7 mouse cellular contexts compared by ENCODE assay signal in genomic region chr13:24831353-24832130, GRCm38 (mm10). TPM values are rescaled to one million over a fixed set of nuclear protein-coding genes. Genes with fewer than 3 reads are reported as not detected.
DNase-seq lines count a peak whose midpoint lies in the region; ATAC-seq lines count a peak whose summit lies in the region.

Gene Acot13, minus strand, starts transcription at chr13:24831540.
Gene Tdp2, plus strand, starts transcription at chr13:24831679.

- peak; percentile 98 for DNase-seq in adrenal gland, postnatal 14 days
- peak; percentile 98 for DNase-seq in embryonic facial prominence, embryonic 11.5 days (ENCODE audit: low spot score)
- DNase-seq in heart, adult 11 months: peak; percentile 100
- peak; percentile 93 for DNase-seq in kidney, adult 18-20 months
- DNase-seq in limb, embryonic 11.5 days (ENCODE audit: low spot score): peak; percentile 97
- peak; percentile 99 for DNase-seq in midbrain, embryonic 14.5 days
- peak; percentile 89 for DNase-seq in spleen, adult 18-20 months

- peak within 1 kb of the TSS; percentile 93 for H3K4me3 ChIP-seq in embryonic facial prominence, embryonic 11.5 days (ENCODE audit: low read depth, low read length)
- H3K4me3 ChIP-seq in limb, embryonic 11.5 days (ENCODE audit: low read depth, low read length): peak within 1 kb of the TSS; percentile 94
- peak within 1 kb of the TSS; percentile 87 for H3K4me3 ChIP-seq in midbrain, embryonic 14.5 days (replicated peaks; ENCODE audit: low read depth, low read length)

- under 1% methylated on average over 86 of the region's 90 CpGs for WGBS in embryonic facial prominence, embryonic 11.5 days
- WGBS in limb, embryonic 11.5 days: under 1% methylated on average over 75 of the region's 90 CpGs
- under 1% methylated on average over 90 of the region's 90 CpGs for WGBS in midbrain, embryonic 14.5 days

- H3K4me1 ChIP-seq in embryonic facial prominence, embryonic 11.5 days (ENCODE audit: control insufficient read depth, insufficient read depth, low read length): no peaks in the 10 kb centered on the region
- peaks cover 9% of the 10 kb centered on the region; the same call in 1 of the 2 replicates for H3K4me1 ChIP-seq in limb, embryonic 11.5 days (ENCODE audit: control insufficient read depth, insufficient read depth, low read length)
- peaks cover 22% of the 10 kb centered on the region for H3K4me1 ChIP-seq in midbrain, embryonic 14.5 days (ENCODE audit: control insufficient read depth, insufficient read depth, low read length)

- no peaks in the 10 kb centered on the region; the same call in 1 of the 2 replicates for H3K36me3 ChIP-seq in embryonic facial prominence, embryonic 11.5 days (replicated peaks; ENCODE audit: control insufficient read depth, insufficient read depth, low read depth, low read length)
- no peaks in the 10 kb centered on the region for H3K36me3 ChIP-seq in limb, embryonic 11.5 days (ENCODE audit: control insufficient read depth, insufficient read depth, low read length)
- no peaks in the 10 kb centered on the region for H3K36me3 ChIP-seq in midbrain, embryonic 14.5 days (ENCODE audit: control insufficient read depth, insufficient read depth, low read length)

- peak within 1 kb of the TSS; percentile 94 for H3K9ac ChIP-seq in embryonic facial prominence, embryonic 11.5 days (replicated peaks; ENCODE audit: low read length)
- H3K9ac ChIP-seq in limb, embryonic 11.5 days (ENCODE audit: low read length): peak within 1 kb of the TSS; percentile 94
- peak within 1 kb of the TSS; percentile 90 for H3K9ac ChIP-seq in midbrain, embryonic 14.5 days (replicated peaks; ENCODE audit: low read length)

- ATAC-seq in embryonic facial prominence, embryonic 11.5 days (replicated peaks; ENCODE audit: insufficient number of reproducible peaks, low FRiP score, low TSS enrichment, low read depth): peak; percentile 96
- ATAC-seq in limb, embryonic 11.5 days (ENCODE audit: insufficient number of reproducible peaks, low FRiP score, low TSS enrichment, low read depth): peak; percentile 96
- peak; percentile 97 for ATAC-seq in midbrain, embryonic 14.5 days (ENCODE audit: low FRiP score, low TSS enrichment)

- H3K4me2 ChIP-seq in embryonic facial prominence, embryonic 11.5 days (ENCODE audit: low read depth, low read length): peak within 1 kb of the TSS; percentile 52
- H3K4me2 ChIP-seq in limb, embryonic 11.5 days (ENCODE audit: low read depth, severe bottlenecking): peak within 1 kb of the TSS; percentile 70
- H3K4me2 ChIP-seq in midbrain, embryonic 14.5 days (ENCODE audit: low read length): peak within 1 kb of the TSS; percentile 80

- H3K27me3 ChIP-seq in embryonic facial prominence, embryonic 11.5 days (ENCODE audit: control insufficient read depth, insufficient read depth, low read length): no peaks in the 10 kb centered on the region
- no peaks in the 10 kb centered on the region for H3K27me3 ChIP-seq in limb, embryonic 11.5 days (ENCODE audit: control insufficient read depth, insufficient read depth, low read length)
- H3K27me3 ChIP-seq in midbrain, embryonic 14.5 days (ENCODE audit: control insufficient read depth, insufficient read depth, low read length): no peaks in the 10 kb centered on the region

- H3K27ac ChIP-seq in embryonic facial prominence, embryonic 11.5 days (replicated peaks; ENCODE audit: low read depth, low read length): peak within 1 kb of the TSS; percentile 87
- H3K27ac ChIP-seq in limb, embryonic 11.5 days (replicated peaks; ENCODE audit: low read depth, low read length): peak within 1 kb of the TSS; percentile 90
- peak within 1 kb of the TSS; percentile 88 for H3K27ac ChIP-seq in midbrain, embryonic 14.5 days (replicated peaks; ENCODE audit: low read depth, low read length)

- H3K9me3 ChIP-seq in embryonic facial prominence, embryonic 11.5 days (replicated peaks; ENCODE audit: control insufficient read depth, low read length): no peaks in the 10 kb centered on the region
- H3K9me3 ChIP-seq in limb, embryonic 11.5 days (ENCODE audit: control insufficient read depth, low read length): no peaks in the 10 kb centered on the region
- H3K9me3 ChIP-seq in midbrain, embryonic 14.5 days (ENCODE audit: control insufficient read depth, low read length): no peaks in the 10 kb centered on the region

RNA-seq across cellular contexts. Expression of gene Acot13, which starts in this region (rescaled TPM):
- 135 and 157 TPM in 2 replicates for total RNA-seq in adrenal gland, postnatal 14 days (2021)
- polyA plus RNA-seq in embryonic facial prominence, embryonic 11.5 days (2014; fragmentation: Nextera tagmentation; extraction: Ambion mirVana): 71.0 and 72.3 TPM in 2 replicates
- 71.1 and 71.4 TPM in 2 replicates for polyA plus RNA-seq in limb, embryonic 11.5 days (2014; fragmentation: Nextera tagmentation; extraction: Ambion mirVana)
- 40.3 and 46.3 TPM in 2 replicates for polyA plus RNA-seq in midbrain, embryonic 14.5 days (2014; fragmentation: Nextera tagmentation; extraction: Ambion mirVana)

RNA-seq across cellular contexts. Expression of gene Tdp2, which starts in this region (rescaled TPM):
- 24.3 and 26.0 TPM in 2 replicates for total RNA-seq in adrenal gland, postnatal 14 days (2021)
- 75.9 and 83.7 TPM in 2 replicates for polyA plus RNA-seq in embryonic facial prominence, embryonic 11.5 days (2014; fragmentation: Nextera tagmentation; extraction: Ambion mirVana)
- 73.7 and 79.4 TPM in 2 replicates for polyA plus RNA-seq in limb, embryonic 11.5 days (2014; fragmentation: Nextera tagmentation; extraction: Ambion mirVana)
- 36.4 and 40.4 TPM in 2 replicates for polyA plus RNA-seq in midbrain, embryonic 14.5 days (2014; fragmentation: Nextera tagmentation; extraction: Ambion mirVana)

Comparison
In these comparisons a context has a peak if more than half of its experiments do, and no peak if none do; other contexts are left out.
1. Peak in every context shown above with its lines: DNase-seq, ATAC-seq, H3K4me3 ChIP-seq and H3K27ac ChIP-seq.